Mouse (Mus musculus): ENCODE measurements around the gene 4930558K02Rik.

DNA sequence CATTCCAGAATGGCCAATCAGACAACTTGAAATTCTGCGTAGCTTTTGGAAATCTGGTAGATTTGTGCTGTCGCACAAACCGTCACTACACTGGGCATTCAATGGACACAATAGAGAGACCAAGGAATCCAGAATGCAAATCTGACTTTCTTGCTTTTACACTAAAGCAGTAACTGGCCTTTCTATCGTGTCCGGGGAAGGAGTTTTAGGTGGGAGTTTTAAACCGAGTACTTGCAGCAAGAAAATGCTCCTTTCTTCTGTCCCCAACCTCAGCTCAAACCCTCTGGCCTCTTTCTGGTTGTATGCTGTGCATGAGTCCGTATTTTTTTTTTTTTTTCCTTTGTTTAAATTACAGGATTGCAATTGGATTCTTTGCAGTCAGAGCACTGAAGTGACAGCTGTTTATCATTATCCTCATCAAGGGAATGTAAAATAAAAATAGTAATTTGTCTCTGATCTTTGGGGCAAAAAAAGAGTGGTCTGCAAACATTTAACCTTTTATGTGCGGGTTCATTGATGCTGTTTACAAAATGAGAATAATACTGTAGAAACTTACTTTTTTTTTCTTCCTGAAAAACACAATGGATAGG is 44.3 kb upstream of the 4930558K02Rik start:
- TF ChIP-seq CTCF (IDR thresholded peaks at IDR 0.05), result no peak
- TF ChIP-seq EP300 (IDR thresholded peaks at IDR 0.05; ENCODE audit: insufficient read depth, low read depth, low read length), result no peak

Data from heart, adult 2 months (tissue).